Mouse (Mus musculus) kidney, adult 9 months (tissue): ENCODE data around the gene Rbms3.
A peak's percentile ranks its signal among the peaks of the same experiment; 100 is the strongest.

Experiments used
- DNase-seq: peaks from one replicate; pipeline ENCODE4 v3.0.0; 2022

Rbms3 gene

GRCm38 (mm10) chr9:117476753-117477152 is 153.0 kb downstream of the Rbms3 start:
- no peak for DNase-seq

- no peak for DNase-seq
Observed at GRCm38 (mm10) chr9:117452816-117453215, 176.9 kb downstream of the Rbms3 start.

GRCm38 (mm10) chr9:117442611-117443010 is 187.1 kb downstream of the Rbms3 start:
- no peak for DNase-seq

GRCm38 (mm10) chr9:117435856-117436255 is 193.9 kb downstream of the Rbms3 start:
- no peak for DNase-seq

- peak; percentile 21 for DNase-seq
Observed at GRCm38 (mm10) chr9:117430670-117431069, 199.0 kb downstream of the Rbms3 start.

- no peak for DNase-seq
Observed at GRCm38 (mm10) chr9:117429217-117430105, 200.3 kb downstream of the Rbms3 start.

- peak; percentile 7 for DNase-seq
Observed at GRCm38 (mm10) chr9:117423259-117423658, 206.5 kb downstream of the Rbms3 start.

- DNase-seq: no peak
Observed at GRCm38 (mm10) chr9:117419874-117420485, 209.7 kb downstream of the Rbms3 start.

GRCm38 (mm10) chr9:117413181-117413580 is 216.5 kb downstream of the Rbms3 start:
- DNase-seq: no peak

- DNase-seq: no peak
Observed at GRCm38 (mm10) chr9:117412584-117412983, 217.1 kb downstream of the Rbms3 start.

GRCm38 (mm10) chr9:117404621-117405020 is 225.1 kb downstream of the Rbms3 start:
- no peak for DNase-seq

GRCm38 (mm10) chr9:117400262-117400671 is 229.4 kb downstream of the Rbms3 start:
- DNase-seq: no peak

- DNase-seq: no peak
Observed at GRCm38 (mm10) chr9:117397071-117397470, 232.6 kb downstream of the Rbms3 start.

- no peak for DNase-seq
Observed at GRCm38 (mm10) chr9:117396586-117396985, 233.1 kb downstream of the Rbms3 start.

GRCm38 (mm10) chr9:117393626-117394525 is 235.8 kb downstream of the Rbms3 start:
- DNase-seq: peak; percentile 62

GRCm38 (mm10) chr9:117388024-117388423 is 241.7 kb downstream of the Rbms3 start:
- DNase-seq: peak; percentile 84

- DNase-seq: peak; percentile 86
Observed at GRCm38 (mm10) chr9:117380876-117381275, 248.8 kb downstream of the Rbms3 start.

GRCm38 (mm10) chr9:117380076-117380475 is 249.6 kb downstream of the Rbms3 start:
- peak; percentile 83 for DNase-seq

- peak; percentile 76 for DNase-seq
Observed at GRCm38 (mm10) chr9:117379448-117379983, 250.2 kb downstream of the Rbms3 start.

GRCm38 (mm10) chr9:117378131-117378890 is 251.4 kb downstream of the Rbms3 start:
- peak; percentile 89 for DNase-seq

GRCm38 (mm10) chr9:117375776-117376175 is 253.9 kb downstream of the Rbms3 start:
- DNase-seq: peak; percentile 45

- peak; percentile 89 for DNase-seq
Observed at GRCm38 (mm10) chr9:117373164-117373741, 256.5 kb downstream of the Rbms3 start.
